In genomic region chr11:12025756-12026593, GRCm38 (mm10) we compare ENCODE assay signal across 9 mouse cellular contexts. TPM values are rescaled to one million over a fixed set of nuclear protein-coding genes. Genes with fewer than 3 reads are reported as not detected.
A peak's percentile ranks its signal among the peaks of the same experiment; 100 is the strongest.
DNase-seq lines count a peak whose midpoint lies in the region; ATAC-seq and TF ChIP-seq lines count a peak whose summit lies in the region.
"Had no signal": no experiment of that assay in that cellular context is flagged by ENCODE, and none has a peak within 500 bp of the region (broad histone marks: within the 10 kb centered on the region; RNA-seq: fewer than 3 reads in every experiment).

No protein-coding gene starts in this region.

- H3K9me3 ChIP-seq in E14TG2a.4 (ENCODE audit: low read length), result peaks cover 77% of the 10 kb centered on the region
- H3K9me3 ChIP-seq in forebrain, embryonic 15.5 days, result peaks cover 13% of the 10 kb centered on the region; the same call in 1 of the 2 replicates
- H3K9me3 ChIP-seq in liver, embryonic 12.5 days (replicated peaks), result peaks cover 15% of the 10 kb centered on the region

- peak; percentile 82 for ATAC-seq in cerebellum, adult (ENCODE audit: insufficient number of reproducible peaks, low FRiP score, low TSS enrichment)
- peak; percentile 91 for ATAC-seq in forebrain, embryonic 15.5 days (replicated peaks)
- peak; percentile 75 for ATAC-seq in liver, embryonic 12.5 days

- intact Hi-C loops in heart, postnatal 10 days (cut with DNase I), result loop anchor here (1.0 to 10.0 kb wide), 3 partner anchors 265 to 509 kb away; no protein-coding TSS in a partner anchor

- peaks cover 94% of the 10 kb centered on the region for H3K27me3 ChIP-seq in E14TG2a.4 (ENCODE audit: insufficient read depth, low read length)
- H3K27me3 ChIP-seq in forebrain, embryonic 15.5 days, result peaks cover 69% of the 10 kb centered on the region
- peaks cover 85% of the 10 kb centered on the region for H3K27me3 ChIP-seq in liver, embryonic 12.5 days (replicated peaks)
- H3K27me3 ChIP-seq: CH12.LX had no signal

- H3K4me1 ChIP-seq in E14TG2a.4 (replicated peaks; ENCODE audit: low read depth, low read length), result peaks cover 8% of the 10 kb centered on the region; the same call in 1 of the 2 replicates
- H3K4me1 ChIP-seq in forebrain, embryonic 15.5 days, result 0 out of 2 replicates have a peak, but pooled peaks cover 3% of the 10 kb centered on the region
- peaks cover 4% of the 10 kb centered on the region; the same call in 1 of the 2 replicates for H3K4me1 ChIP-seq in liver, embryonic 12.5 days

- peak; percentile 84 to 88 for DNase-seq in heart, postnatal 10 days
- peak; percentile 65 to 88 for DNase-seq in kidney, postnatal 36 days
- peak; percentile 77 for DNase-seq in neural tube, embryonic 10.5 days (ENCODE audit: extremely low spot score, low spot score)
- DNase-seq in thymus, postnatal 10 days (ENCODE audit: low spot score in 2 of 2), result peak; percentile 4 to 29

- peak overlapping the region; percentile 68 for H3K4me3 ChIP-seq in E14TG2a.4 (replicated peaks; ENCODE audit: low read length)
- H3K4me3 ChIP-seq in forebrain, embryonic 15.5 days, result peak overlapping the region; percentile 42
- H3K4me3 ChIP-seq in liver, embryonic 12.5 days, result peak overlapping the region; percentile 13; the same call in 1 of the 2 replicates

- H3K27ac ChIP-seq in forebrain, embryonic 15.5 days (replicated peaks), result peak overlapping the region; percentile 46; the same call in 1 of the 2 replicates
- H3K27ac ChIP-seq in liver, embryonic 12.5 days, result no peak overlapping the region

- H3K4me2 ChIP-seq in forebrain, embryonic 15.5 days (replicated peaks), result peak overlapping the region; percentile 58
- peak overlapping the region; percentile 47 for H3K4me2 ChIP-seq in liver, embryonic 12.5 days

- peak overlapping the region; percentile 13; the same call in 1 of the 2 replicates for H3K9ac ChIP-seq in forebrain, embryonic 15.5 days (replicated peaks)
- no peak overlapping the region for H3K9ac ChIP-seq in liver, embryonic 12.5 days

- H3K36me3 ChIP-seq in E14TG2a.4 (ENCODE audit: insufficient read depth, low read length), result no peaks in the 10 kb centered on the region
- H3K36me3 ChIP-seq in forebrain, embryonic 15.5 days, result peaks cover 7% of the 10 kb centered on the region
- peaks cover 48% of the 10 kb centered on the region for H3K36me3 ChIP-seq in liver, embryonic 12.5 days

- peak; percentile 21 for TF ChIP-seq CTCF in E14TG2a.4 (conservative IDR thresholded peaks at IDR 0.05; ENCODE audit: low read length)

- WGBS in forebrain, embryonic 15.5 days, result 60% methylated on average over 108 of the region's 108 CpGs
- 54% methylated on average over 108 of the region's 108 CpGs for WGBS in liver, embryonic 12.5 days (ENCODE audit: insufficient replicate concordance)

RNA-seq across cellular contexts. Expression of gene Grb10, which starts 12.5 kb away (rescaled TPM):
- 97.9 and 99.1 TPM in 2 replicates for polyA plus RNA-seq in forebrain, embryonic 15.5 days (2015; fragmentation: Nextera tagmentation; extraction: Ambion mirVana)
- total RNA-seq in heart, postnatal 10 days (2021), result 100 to 1,000 TPM; 233 to 235 TPM
- 206 and 211 TPM in 2 replicates for polyA plus RNA-seq in liver, embryonic 12.5 days (2016; fragmentation: Nextera tagmentation; extraction: Ambion mirVana)

Comparison
In these comparisons a context has a peak if more than half of its experiments do, and no peak if none do; other contexts are left out.
1. H3K4me3 ChIP-seq: peak in every context shown above with its lines; median percentile 68 in E14TG2a.4; 42 in forebrain, embryonic 15.5 days; 13 in liver, embryonic 12.5 days.
2. DNase-seq: peak in every context shown above with its lines; median percentile 86 in heart, postnatal 10 days; 77 in neural tube, embryonic 10.5 days; 76 in kidney, postnatal 36 days; 16 in thymus, postnatal 10 days.